Mouse (Mus musculus) embryo, embryonic 10 days (tissue): ENCODE results near the gene Ube2k.
A peak's percentile ranks its signal among the peaks of the same experiment; 100 is the strongest.

ENCODE experiments used
- DNase-seq: peaks from one replicate; pipeline ENCODE4 v3.0.0-alpha.2; 2015; ENCODE audit warnings: low spot score

The Ube2k gene

DNA sequence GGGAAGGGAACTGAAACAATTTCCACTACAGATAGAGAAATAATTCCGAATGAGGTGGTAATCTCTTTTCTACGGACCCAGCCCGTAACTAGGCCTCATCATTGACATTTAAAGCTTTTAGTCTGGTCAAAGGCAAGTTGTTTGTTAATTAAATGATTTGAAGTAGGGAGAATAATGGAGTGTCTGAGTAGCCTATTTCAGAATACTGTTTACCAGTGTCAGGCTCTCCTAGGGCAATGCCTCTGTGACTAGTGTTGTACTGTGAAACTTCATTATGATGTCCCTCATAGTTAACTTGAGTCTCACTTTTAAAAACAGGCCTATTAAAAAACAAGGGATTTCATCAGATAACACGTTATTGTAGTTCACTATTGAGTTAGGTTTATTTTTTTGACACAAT lies 1.1 kb downstream of the Ube2k start:
- peak; percentile 43 for DNase-seq

DNA sequence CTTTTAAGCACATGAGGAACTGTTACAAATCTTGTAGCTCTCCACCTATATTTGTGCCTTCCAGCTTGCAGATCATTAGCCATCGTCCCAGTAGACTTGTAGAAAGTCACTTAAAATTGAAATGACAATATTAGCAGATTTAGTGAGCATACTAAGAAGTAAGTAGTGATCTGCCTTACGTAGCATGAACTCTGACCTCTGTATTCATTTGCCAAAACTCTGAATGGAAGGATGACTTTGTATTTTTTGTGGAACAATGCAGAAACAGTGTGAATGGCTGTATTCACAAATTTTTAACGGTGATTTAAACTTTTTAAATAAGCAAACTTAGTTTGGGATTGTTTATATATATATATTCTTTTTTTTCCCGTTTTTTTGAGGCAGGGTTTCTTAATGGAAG lies 1.8 kb downstream of the Ube2k start:
- no peak for DNase-seq

DNA sequence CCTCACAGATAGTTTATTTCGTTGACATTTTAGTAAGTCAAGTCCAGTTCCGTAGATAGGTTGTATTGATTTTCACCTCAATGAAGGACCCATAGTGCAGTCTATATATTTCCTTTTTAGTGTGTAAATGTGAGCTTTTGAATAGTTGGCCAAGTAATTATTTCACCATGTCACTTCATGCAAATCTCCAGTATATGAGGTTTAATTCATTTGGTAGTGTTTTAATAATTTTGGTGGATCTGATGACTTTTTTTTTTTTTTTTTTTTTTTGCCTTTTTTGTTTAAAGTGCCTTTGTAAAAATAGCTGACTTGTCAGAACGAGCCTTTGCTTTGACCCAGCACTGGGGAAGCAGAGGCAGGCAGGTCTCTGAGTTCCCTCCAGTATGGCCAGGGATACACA lies 2.8 kb downstream of the Ube2k start:
- no peak for DNase-seq

DNA sequence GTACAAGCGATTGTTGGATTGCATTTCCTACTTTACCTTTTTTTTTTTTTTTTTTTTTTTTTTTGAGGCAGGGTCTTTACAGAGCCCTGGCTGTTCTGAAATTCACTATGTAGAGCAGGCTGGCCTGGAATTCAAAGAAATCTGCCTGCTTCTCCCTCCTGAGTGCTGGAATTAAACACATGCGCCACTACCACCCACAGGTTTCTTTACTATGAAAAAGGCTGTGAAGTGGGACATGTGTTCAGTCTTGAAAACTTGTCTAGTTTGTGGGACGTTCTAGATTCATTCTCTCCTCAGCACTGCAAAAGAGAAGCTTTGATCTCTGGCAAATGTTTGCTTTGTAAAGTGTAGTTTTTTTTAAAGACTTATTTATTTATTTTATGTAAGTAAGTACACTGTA lies 4.9 kb downstream of the Ube2k start:
- no peak for DNase-seq

DNA sequence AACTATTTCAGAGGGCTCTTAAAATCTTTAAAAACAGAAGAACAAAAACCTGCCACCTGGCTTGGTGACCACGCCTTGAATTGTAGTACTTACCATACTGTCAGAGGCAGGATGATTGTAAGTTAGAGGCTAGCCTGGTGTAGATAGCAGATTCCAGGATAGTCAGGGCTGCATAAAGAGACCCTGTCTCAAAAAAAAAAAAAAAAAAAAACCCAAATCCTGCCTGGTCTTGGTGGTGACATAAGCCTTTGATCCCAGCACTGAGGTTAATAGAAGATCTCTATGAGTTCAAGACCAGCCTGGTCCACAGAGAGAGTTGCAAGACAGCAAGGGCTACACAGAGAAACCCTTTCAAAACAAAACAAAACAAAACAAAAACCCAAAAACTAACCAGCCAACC lies 6.5 kb downstream of the Ube2k start:
- DNase-seq, result no peak

DNA sequence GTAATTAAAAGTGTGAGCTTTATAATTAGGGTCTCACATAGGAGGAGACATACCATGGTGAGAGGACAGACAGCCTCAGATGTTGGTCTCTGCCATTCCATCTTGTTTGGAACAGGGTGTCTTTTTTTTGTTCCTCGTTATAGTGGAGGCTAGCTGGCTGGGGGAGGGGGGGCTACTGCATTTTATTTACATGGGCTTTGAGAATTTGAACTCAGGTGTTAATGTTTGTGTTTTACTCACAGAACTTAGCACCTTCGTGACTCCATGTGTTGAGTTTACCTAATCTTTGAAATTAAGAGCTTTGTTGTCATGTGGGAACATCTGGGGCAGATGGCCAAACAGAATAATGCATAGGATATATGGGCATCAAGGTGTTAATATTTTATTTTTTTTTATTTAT lies 7.6 kb downstream of the Ube2k start:
- DNase-seq, result no peak

DNA sequence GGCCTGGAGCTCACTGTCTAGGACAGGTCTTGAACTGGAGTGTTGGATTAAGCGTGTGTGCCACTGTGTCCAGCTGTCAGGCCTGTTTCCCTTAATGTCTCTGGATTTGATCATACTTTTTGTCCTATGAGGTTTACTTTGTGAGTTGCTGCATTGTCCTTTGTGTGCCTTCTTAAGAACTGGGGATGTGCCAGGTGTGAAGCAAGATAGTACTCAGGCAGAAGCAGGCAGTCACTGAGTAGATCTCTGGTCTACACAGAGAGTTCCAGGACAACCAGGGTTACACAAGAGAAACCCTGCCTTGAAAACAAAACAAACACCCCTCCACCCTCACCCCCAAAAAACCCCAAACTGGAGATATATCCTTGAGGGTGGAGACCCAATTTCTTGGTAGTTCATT lies 12.6 kb downstream of the Ube2k start:
- DNase-seq, result no peak

DNA sequence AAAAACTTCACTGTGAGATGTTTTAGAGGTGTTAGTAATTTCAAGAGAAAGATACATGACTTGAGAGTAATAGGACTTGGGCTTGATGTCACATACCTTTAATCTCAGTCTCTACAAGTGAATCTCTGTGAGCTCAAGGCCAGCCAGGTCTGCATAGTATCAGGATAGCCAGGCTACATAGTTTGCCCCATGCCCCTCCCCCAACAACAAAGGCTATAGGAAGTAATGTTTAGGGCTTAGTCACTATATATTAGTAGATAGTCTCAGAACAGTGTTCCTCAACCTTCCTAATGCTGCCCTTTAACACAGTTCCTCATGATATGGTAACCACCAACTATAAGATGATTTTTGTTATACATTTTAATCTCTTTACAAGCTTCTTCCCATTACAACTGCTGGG lies 20.1 kb downstream of the Ube2k start:
- DNase-seq, result no peak

DNA sequence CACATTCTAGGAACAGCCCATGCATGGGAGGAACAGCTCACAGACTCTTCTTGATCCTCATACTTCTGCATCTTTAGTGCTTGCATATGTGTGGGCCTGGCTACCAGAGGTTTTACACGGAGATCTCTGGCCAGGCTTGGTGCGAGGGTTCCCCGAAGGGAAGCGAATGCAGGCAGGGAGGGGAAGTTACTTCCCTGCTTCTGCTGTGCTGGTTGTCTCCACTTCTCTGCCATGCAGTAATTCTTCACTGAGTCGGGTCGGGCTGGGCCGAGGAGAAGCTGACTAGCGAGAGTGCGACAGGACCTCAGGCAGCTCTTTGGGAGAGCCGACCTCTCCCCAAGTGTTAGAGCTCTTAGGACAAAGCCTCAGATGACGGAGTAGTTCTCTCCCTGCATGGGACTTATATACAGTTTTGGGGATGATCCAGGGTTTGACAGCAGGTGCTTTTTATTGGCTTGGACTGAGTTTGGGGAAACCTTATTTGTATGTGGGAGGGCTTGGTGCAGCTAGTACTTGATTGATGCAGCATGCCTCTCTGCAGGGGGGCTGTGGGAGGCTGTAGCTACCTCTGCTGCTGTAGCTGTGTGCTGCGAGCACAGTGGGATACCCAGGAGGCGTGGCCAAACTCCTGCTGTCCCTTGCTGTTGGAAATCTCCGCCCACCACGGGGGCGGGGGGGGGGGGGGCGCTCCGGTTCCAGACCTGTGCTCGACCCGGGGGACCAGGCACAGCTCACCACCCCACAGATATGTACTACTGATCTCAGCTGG lies 24.3 kb downstream of the Ube2k start:
- DNase-seq, result no peak

DNA sequence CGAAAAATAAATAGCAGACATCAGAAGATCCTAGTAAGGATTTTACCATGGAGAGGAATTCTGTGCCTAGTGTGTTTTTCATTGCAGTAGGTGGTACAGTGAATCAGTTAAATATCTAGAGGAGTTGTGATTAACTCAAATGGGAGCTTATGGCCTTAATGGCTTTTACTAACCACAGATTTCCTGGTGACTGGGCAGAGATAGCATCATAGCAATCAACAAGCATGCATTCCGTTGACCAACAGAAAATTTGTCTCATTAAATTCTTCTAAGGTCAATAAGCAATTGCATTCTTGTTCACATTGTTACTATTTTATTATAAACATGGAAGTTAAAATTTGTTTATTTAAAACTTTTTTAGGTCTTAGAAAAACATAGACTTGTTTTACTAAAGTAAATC lies 28.5 kb downstream of the Ube2k start:
- DNase-seq, result no peak

DNA sequence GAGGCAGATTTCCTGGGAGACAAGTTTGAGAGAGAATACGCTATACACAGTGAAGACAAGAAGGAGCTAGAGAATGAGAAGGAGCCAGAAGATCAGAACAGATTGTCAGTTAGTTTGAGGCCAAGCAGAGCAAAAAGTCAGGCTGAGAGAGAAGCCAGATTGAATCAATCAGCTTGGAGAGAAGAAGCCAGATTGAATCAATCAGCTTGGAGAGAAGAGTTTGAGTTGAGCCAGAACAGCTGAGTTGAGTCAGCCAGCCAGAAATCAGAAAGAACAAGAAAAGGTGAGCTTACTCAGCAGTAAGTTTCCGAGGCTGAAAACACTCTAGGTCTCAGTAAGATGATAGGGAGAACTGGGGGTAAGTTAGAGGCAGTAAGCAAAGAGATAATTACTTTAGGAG lies 37.8 kb downstream of the Ube2k start:
- DNase-seq, result no peak

DNA sequence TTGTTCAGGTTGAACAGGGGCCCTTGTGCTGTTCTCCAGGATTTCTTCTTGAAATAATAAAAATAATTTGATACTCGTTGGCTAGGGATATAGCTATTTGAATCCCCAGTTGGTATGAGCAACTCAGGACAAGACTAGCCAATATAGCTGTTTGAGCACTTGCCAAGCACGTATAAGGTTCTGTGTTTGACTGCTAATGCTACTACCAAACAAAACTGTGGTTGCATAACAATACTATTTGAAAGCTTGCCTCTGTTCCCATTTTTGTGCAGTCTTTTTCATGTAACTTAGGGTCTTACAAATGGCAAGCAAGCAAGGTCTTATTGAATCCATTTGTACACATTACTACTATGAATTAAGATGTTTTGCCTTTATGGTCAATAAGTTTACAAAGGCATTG lies 38.9 kb downstream of the Ube2k start:
- DNase-seq, result no peak

DNA sequence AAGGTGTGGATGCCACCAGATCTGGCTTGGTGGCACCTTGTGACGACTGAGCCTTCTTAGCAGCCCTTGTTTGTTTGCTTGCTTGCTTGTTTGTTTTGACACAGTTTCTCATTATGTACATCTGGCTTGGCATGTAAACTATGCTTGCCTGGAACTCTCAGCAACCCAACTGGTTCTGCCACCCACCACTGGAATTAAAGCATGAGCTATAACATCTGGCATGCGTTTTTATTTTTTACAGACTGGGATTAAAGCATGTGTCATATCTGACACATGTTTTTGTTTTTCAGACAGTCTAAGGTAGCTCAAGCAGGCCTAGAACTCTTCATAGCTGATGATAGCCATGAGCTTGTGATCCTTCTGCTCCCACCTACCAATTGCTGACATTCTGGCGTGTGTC lies 41.5 kb downstream of the Ube2k start:
- no peak for DNase-seq

DNA sequence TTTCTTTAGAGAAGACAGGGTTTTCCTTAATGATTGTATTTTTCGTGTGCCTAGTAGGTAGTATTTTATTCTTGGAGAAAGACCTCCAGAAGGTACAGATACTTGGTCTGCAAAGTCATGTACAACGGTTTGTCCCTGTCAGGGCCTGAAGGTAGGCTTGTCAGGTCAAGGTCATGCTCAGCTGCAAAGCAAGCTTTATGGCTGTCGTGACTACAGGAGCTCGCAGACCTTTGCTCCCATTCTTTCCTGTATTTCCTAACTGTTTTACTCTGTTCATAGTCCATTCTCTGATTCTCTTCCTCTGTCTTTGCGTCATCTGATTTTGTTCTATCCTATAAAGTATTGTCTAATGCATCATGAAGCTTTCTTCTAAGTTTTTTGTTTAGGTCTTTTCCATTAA lies 49.3 kb downstream of the Ube2k start:
- no peak for DNase-seq

DNA sequence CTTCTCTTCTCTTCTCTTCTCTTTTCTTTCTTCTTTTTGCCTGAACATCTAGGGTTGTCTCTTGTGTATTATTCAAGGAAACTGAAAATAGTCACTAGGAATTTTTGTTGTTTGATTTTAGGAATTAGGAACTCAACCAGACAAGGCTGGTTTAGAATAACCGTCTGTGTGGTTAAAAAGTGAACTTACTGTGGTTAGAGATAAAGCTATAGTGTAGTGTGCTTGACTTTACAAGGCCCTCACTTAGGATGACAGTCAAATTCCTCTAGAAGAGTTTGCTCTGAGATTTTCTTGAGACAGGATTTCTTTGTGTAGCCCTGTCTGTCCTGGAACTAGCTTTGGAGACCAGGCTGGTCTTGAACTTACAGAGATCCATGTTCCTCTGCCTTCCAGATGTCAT lies 53.2 kb downstream of the Ube2k start:
- no peak for DNase-seq

DNA sequence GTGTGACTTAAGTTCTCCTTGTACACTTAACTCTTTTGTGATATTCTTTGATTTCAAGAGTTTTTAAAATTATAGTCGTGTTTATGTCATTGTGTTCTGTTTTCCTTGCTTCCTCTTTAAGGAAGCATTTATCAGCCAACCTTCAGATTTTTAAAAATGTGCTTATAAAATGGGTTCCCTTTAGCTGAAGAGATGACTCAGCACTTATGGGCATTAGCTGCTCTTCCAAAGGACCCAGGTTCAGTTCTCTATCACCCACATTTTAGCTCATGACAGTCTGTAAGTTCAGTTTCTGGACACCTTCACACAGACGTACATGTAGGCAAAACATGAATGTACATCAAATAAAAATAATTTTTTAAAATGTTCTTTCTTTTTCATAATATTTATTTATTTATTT lies 55.4 kb downstream of the Ube2k start:
- no peak for DNase-seq

DNA sequence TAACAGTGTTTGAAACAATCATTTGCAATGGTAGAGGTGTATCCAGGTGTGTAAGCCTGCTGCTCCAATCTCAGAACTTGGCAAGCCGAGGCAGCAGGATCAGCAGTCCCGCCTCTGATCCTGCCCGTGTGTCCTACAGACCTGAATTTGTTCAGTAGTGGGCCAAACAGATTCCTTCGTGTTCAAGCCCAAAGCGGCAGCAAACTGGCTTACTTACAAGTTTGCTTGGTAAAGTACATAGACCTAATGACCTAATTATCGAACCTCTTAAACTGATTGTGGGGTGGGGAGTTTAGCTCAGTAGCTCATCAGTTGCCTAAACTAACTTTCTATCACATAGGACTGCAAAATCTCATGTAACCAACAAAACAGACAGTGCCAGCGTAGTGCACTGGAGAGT lies 62.6 kb downstream of the Ube2k start:
- DNase-seq, result no peak

DNA sequence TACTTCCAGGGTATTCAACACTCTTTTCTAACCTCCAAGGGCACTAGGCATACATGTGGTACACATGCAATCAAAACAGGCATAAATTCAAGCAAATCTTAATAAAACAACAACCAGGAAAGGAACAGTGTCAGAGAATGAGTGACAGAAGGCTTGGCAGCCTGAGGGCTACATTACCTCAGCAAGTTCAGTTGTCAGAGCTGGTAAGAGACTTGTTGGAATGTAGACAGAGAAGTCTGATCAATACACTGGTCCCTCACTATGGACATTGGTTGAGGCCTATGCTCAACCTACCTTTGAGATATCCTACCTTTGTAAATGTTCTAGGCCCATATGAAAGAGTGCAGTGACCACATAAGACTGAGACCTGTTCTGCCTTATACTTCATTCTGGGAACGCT lies 69.8 kb downstream of the Ube2k start:
- DNase-seq, result no peak

DNA sequence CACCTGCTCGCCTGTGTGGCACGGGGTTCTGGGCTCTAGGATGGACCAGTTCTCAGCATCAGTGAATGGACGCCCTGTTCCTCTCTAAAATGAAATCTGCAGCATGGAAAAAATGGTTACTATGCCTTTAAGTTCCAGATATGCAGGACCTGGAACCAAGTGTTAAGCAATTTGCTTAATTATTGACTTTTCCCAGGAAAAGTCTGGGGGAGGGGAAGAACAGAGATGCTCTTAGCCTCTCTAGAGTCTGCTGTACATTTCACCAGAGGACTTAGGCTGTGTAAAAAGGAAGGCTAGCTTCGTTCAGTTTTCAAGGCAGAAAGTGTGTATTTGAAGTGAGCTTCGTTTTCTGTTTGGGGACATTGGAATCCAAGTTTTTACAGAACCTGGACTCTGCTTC lies 72.7 kb downstream of the Ube2k start:
- no peak for DNase-seq

DNA sequence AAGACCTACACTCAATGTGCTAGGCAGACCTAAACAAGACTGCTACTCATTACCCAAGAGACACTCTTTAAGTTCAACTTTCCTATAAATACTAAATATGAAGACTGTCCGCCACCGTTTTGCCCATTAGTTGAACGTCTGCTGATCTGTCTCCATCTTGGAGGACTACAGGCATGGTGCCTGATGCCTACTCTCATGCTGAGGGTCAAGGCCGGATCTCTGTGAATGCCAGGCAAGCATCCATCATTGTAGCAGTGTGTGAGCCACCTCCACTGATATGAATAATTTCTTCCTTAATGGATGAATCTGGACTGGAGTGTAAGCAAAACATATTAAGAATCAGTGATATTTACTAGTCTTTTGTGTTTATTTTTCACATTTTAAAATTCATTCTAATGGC lies 73.5 kb downstream of the Ube2k start:
- no peak for DNase-seq

DNA sequence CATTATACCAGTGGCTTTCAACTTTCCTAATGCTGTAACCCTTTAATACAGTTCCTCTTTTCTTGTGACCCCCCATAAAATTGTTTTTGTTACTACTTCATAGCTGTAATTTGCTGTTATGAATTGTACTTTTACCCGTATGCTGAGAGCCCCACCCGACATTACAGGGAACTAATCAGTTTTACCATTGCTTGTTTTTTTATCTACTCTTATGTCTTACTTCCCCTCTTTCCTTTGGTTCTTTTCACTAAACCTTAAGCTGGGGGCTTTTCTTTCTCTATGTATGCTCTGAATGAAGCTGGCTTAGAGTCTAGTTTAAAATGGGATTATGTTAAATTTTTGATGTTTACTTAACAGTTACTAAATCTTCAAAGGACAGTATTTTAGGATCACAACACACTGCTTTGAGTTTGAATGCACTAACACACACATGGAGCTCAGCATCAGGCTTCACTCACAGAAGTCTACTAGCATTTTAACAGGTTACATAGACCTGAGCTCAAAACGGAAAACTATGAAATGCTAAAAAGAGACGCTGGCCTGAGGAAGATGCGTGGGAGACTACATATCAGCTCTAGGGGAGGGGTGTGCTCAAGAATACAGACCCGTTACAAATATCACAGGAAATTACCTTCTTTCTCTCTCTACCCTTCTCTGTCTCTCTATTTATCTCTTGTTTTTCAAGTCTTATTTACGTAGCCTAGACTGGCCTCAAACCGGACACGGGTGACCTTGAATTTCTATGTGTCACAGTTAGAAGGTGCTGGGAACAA lies 76.3 kb downstream of the Ube2k start:
- no peak for DNase-seq

DNA sequence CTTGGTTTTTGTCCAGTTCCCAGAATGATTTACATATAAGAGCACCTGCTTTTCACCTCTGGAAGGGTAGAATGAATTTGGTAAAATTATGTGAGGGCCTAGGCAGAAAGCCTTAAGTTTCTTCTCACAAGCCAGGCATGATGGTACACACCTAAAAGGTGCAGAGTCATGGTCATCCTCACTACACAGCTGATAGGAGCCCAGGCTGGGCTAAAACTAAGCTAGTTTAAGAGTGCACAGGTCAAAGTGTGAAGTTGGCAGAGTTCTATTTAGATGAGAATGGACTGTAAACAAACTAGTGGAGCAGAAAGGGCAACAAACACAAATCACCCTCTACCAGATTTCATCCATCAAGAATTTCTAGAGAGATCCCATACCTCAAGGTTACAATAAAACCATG lies 87.3 kb downstream of the Ube2k start:
- no peak for DNase-seq

DNA sequence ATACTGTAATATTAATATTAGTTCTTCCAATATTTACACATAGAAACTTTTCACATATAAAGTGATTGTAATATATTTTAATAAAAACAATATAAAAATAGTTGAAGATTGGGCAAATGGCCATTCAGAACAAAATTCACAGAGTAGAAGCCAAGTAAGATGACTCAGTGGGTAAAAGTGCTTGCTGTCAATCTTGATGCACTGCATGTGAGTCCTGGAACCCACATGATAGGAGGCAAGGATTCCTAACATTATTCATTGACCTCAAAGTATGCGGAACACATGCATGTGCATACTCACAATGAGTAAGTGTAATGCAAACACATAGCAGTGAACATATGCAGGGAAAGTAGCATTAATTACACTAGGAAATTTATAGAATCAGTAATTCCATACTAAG lies 101.9 kb downstream of the Ube2k start:
- no peak for DNase-seq
